Mouse (Mus musculus) brain, embryonic 14.5 days (tissue): ENCODE results near the gene Rreb1. TPM values are rescaled to one million over a fixed set of nuclear protein-coding genes. Genes with fewer than 3 reads are reported as not detected.
A peak's percentile ranks its signal among the peaks of the same experiment; 100 is the strongest.

Source experiments
- DNase-seq: peaks from one replicate; pipeline ENCODE4 v3.0.0-alpha.2; 2011; ENCODE audit warnings: low read depth
- CTCF ChIP-seq: fragments of 200-500 bp; IDR thresholded peaks from 2 replicates; pipeline ENCODE4 v1.5.1; 2012; ENCODE audit warnings: inconsistent platforms, mild to moderate bottlenecking, moderate library complexity, borderline replicate concordance; ENCODE audit not compliant: insufficient read depth, insufficient read length; ENCODE audit errors: extremely low read depth
- POLR2A ChIP-seq: fragments of 200-500 bp; IDR thresholded peaks from 2 replicates; pipeline ENCODE4 v1.6.1; 2012; ENCODE audit warnings: mild to moderate bottlenecking, inconsistent platforms, borderline replicate concordance; ENCODE audit not compliant: poor library complexity, insufficient read depth, insufficient read length, severe bottlenecking; ENCODE audit errors: extremely low read depth
- polyA plus RNA-seq: library from polyadenylated mRNA; depleted of rRNA; stranded (reverse); fragments of >200 nt; gene quantifications from 2 replicates; pipeline ENCODE4 v1.2.3, GENCODE M21; 2012; rRNA removed

The Rreb1 gene
- polyA plus RNA-seq, 1 experiment: 8.0 TPM

- no peak for TF ChIP-seq POLR2A
- TF ChIP-seq CTCF: no peak
- DNase-seq: no peak
Measured at GRCm38 (mm10) chr13:37986166-37986565, 208.0 kb downstream of the Rreb1 start.

GRCm38 (mm10) chr13:37989701-37990100 is 211.5 kb downstream of the Rreb1 start:
- TF ChIP-seq CTCF (no peak), POLR2A (no peak)
- no peak for DNase-seq

- TF ChIP-seq POLR2A (no peak), CTCF (no peak)
- DNase-seq: peak; percentile 12
Measured at GRCm38 (mm10) chr13:37992638-37993371, 214.6 kb downstream of the Rreb1 start.

- DNase-seq: no peak
- TF ChIP-seq POLR2A (no peak), CTCF (no peak)
Measured at GRCm38 (mm10) chr13:37993376-37993703, 215.1 kb downstream of the Rreb1 start.

- TF ChIP-seq POLR2A (0 out of 2 replicates have a peak, but pooled peaks have one; percentile 64), CTCF (no peak)
- peak; percentile 98 for DNase-seq
Measured at GRCm38 (mm10) chr13:37993704-37994404, 215.7 kb downstream of the Rreb1 start, which contains the start of gene Ssr1. TSS of gene Ssr1 (minus strand) at chr13:37994217.

GRCm38 (mm10) chr13:37994405-37994749 is 216.2 kb downstream of the Rreb1 start:
- no peak for DNase-seq

GRCm38 (mm10) chr13:37999713-38000112 is 221.5 kb downstream of the Rreb1 start:
- TF ChIP-seq POLR2A (no peak), CTCF (no peak)
- DNase-seq: no peak

More at GRCm38 (mm10) chr13:37994405-37994749, 216.2 kb downstream of the Rreb1 start:
- TF ChIP-seq CTCF: no peak
- no peak for TF ChIP-seq POLR2A

Other genes starting within 250 kb of the Rreb1 start
- gene Ssr1, start 215.8 kb downstream of the Rreb1 start, polyA plus RNA-seq: 16.7 and 23.9 TPM in 2 replicates